Mouse (Mus musculus) E14TG2a.4 (cell line): ENCODE measurements around the gene Stra6.

Source experiments
- H3K27me3 ChIP-seq: 2 replicates; pipeline ENCODE4 v1.6.1; 2014; ENCODE audit warnings: low read length, control low read depth; ENCODE audit not compliant: insufficient read depth
- H3K36me3 ChIP-seq: 2 replicates; pipeline ENCODE4 v1.6.1; 2014; ENCODE audit warnings: low read length, control low read depth; ENCODE audit not compliant: insufficient read depth
- H3K4me1 ChIP-seq: replicated peaks from 2 replicates; pipeline ENCODE4 v1.6.1; 2014; ENCODE audit warnings: low read depth, low read length, control low read depth
- H3K4me3 ChIP-seq: replicated peaks from 2 replicates; pipeline ENCODE4 v1.5.1; 2014; ENCODE audit warnings: mild to moderate bottlenecking, low read length
- H3K9me3 ChIP-seq: 2 replicates; pipeline ENCODE4 v1.6.1; 2014; ENCODE audit warnings: low read length, control low read depth
- CTCF ChIP-seq: conservative IDR thresholded peaks from 2 replicates; pipeline ENCODE4 v1.5.1; 2014; ENCODE audit warnings: low read length
- NANOG ChIP-seq: IDR thresholded peaks from 2 replicates; pipeline ENCODE4 v1.6.1; 2014; ENCODE audit warnings: borderline replicate concordance, low read length, mixed read lengths
- POU5F1 ChIP-seq: IDR thresholded peaks from 2 replicates; pipeline ENCODE4 v1.6.1; 2014; ENCODE audit warnings: low read length, borderline replicate concordance

The Stra6 gene

DNA sequence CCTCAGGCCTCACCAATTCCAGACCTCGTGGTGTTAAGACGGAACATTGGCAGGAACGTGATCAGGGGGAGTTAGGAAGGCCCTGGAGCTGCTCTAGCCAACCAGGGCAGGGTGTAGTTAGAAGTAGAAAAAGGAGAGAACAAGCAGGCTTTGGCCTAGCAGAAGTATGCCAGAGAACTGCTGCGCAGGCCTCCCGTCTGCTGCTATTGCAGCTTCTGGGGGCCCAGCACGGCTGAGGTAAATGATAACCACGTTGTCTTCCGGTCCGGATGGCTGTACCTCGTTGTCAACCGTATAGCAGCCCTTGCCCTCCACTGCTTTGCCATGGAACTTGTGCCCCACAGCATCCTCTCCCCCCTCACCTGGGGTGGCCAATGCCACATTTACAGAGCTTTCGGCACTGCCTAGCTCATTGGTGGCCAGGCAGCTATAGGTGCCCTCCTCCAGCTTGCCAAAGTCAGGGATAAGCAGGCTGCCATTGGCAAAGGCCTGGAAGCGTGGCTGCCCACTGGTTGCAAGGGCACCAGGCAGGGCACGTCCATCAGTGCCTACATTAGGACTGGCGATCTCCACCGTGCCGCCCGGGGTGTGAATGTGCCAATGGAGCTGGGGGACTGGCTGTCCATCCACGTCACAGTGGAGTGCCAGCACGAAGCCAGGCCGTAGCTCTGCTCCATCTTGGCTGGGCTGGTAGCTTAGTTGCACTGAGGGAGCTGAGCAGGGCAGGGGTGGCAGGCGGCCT, 93.4 kb downstream of the Stra6 start:
- TF ChIP-seq NANOG: no peak
- TF ChIP-seq POU5F1: no peak
- TF ChIP-seq CTCF: no peak
- peaks cover 91% of the 10 kb centered on the region for H3K27me3 ChIP-seq
- H3K4me3 ChIP-seq: peak overlapping the region; percentile 50
- H3K36me3 ChIP-seq: no peaks in the 10 kb centered on the region
- peaks cover 20% of the 10 kb centered on the region for H3K4me1 ChIP-seq
- H3K9me3 ChIP-seq: no peaks in the 10 kb centered on the region

DNA sequence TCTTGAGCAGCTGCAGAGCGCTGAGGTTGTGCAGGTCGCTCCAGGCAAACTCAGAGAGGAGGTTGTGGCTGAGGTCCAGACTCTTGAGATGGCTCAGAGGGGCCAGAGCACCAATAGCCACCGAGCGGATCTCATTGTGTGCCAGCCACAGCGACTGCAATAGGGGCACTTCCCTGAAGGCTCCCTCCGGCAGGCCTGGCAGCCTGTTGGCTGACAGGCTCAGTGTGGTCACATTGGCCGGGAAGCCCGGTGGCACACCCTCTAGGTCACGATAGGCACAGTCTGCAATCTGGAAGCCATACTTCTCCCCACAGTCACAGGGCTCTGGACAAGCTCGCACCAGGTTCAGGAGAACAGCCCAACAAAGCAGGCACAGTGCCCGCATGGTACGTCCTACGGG, 94.2 kb downstream of the Stra6 start:
- TF ChIP-seq NANOG: no peak
- Histone ChIP-seq H3K36me3 (no peaks in the 10 kb centered on the region), H3K4me3 (peak overlapping the region; percentile 50), H3K27me3 (peaks cover 90% of the 10 kb centered on the region), H3K4me1 (peaks cover 19% of the 10 kb centered on the region), H3K9me3 (no peaks in the 10 kb centered on the region)

- peaks cover 19% of the 10 kb centered on the region for H3K4me1 ChIP-seq
- TF ChIP-seq NANOG (no peak), CTCF (no peak), POU5F1 (no peak)
Observed at GRCm38 (mm10) chr9:58158541-58159311, 95.1 kb downstream of the Stra6 start.

DNA sequence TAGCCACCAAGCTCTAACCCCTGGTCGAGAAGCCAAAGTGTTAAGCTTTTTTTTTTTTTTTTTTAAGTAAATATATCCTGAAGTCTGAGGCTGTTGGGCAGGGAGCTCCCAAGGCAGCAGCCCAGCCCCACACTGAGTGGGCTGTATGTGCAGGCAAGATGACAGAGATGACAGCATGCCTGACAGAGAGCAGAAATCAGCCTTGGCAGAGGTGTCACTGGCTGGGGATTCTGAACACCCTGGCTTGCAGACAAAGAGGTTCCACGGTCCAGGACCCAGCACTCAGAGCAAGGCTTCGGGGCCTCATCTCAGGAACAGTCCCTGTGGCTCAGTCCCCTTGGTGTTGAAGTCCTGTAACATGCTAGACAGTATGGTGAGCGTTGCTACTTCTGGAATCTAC, 96.3 kb downstream of the Stra6 start:
- Histone ChIP-seq H3K4me1 (peaks cover 22% of the 10 kb centered on the region), H3K9me3 (no peaks in the 10 kb centered on the region), H3K36me3 (no peaks in the 10 kb centered on the region), H3K27me3 (peaks cover 78% of the 10 kb centered on the region), H3K4me3 (no peak overlapping the region)
- no peak for TF ChIP-seq NANOG
- no peak for TF ChIP-seq CTCF
- no peak for TF ChIP-seq POU5F1

More at GRCm38 (mm10) chr9:58158541-58159311, 95.1 kb downstream of the Stra6 start:
- H3K9me3 ChIP-seq: no peaks in the 10 kb centered on the region
- no peaks in the 10 kb centered on the region for H3K36me3 ChIP-seq
- H3K27me3 ChIP-seq: peaks cover 88% of the 10 kb centered on the region
- no peak overlapping the region for H3K4me3 ChIP-seq

GRCm38 (mm10) chr9:58160315-58160714, 96.7 kb downstream of the Stra6 start:
- Histone ChIP-seq H3K4me3 (no peak overlapping the region), H3K36me3 (no peaks in the 10 kb centered on the region), H3K4me1 (peaks cover 22% of the 10 kb centered on the region), H3K27me3 (peaks cover 73% of the 10 kb centered on the region), H3K9me3 (no peaks in the 10 kb centered on the region)
- no peak for TF ChIP-seq NANOG
- no peak for TF ChIP-seq CTCF
- TF ChIP-seq POU5F1: no peak

GRCm38 (mm10) chr9:58162173-58162572, 98.6 kb downstream of the Stra6 start:
- no peak overlapping the region for H3K4me3 ChIP-seq
- H3K36me3 ChIP-seq: no peaks in the 10 kb centered on the region
- H3K27me3 ChIP-seq: peaks cover 58% of the 10 kb centered on the region
- no peak for TF ChIP-seq NANOG
- no peak for TF ChIP-seq CTCF
- no peak for TF ChIP-seq POU5F1
- H3K9me3 ChIP-seq: peaks cover 8% of the 10 kb centered on the region
- H3K4me1 ChIP-seq: peaks cover 19% of the 10 kb centered on the region

- peaks cover 10% of the 10 kb centered on the region for H3K4me1 ChIP-seq
- H3K4me3 ChIP-seq: no peak overlapping the region
- peaks cover 8% of the 10 kb centered on the region for H3K9me3 ChIP-seq
- H3K27me3 ChIP-seq: peaks cover 48% of the 10 kb centered on the region
- no peak for TF ChIP-seq CTCF
- H3K36me3 ChIP-seq: no peaks in the 10 kb centered on the region
Observed at GRCm38 (mm10) chr9:58163146-58163545, 99.6 kb downstream of the Stra6 start.

- peaks cover 10% of the 10 kb centered on the region for H3K4me1 ChIP-seq
- no peak for TF ChIP-seq POU5F1
- no peak for TF ChIP-seq CTCF
- no peak for TF ChIP-seq NANOG
- peaks cover 8% of the 10 kb centered on the region for H3K9me3 ChIP-seq
- H3K36me3 ChIP-seq: no peaks in the 10 kb centered on the region
- H3K4me3 ChIP-seq: no peak overlapping the region
- peaks cover 24% of the 10 kb centered on the region for H3K27me3 ChIP-seq
Observed at GRCm38 (mm10) chr9:58165779-58166178, 102.2 kb downstream of the Stra6 start.

DNA sequence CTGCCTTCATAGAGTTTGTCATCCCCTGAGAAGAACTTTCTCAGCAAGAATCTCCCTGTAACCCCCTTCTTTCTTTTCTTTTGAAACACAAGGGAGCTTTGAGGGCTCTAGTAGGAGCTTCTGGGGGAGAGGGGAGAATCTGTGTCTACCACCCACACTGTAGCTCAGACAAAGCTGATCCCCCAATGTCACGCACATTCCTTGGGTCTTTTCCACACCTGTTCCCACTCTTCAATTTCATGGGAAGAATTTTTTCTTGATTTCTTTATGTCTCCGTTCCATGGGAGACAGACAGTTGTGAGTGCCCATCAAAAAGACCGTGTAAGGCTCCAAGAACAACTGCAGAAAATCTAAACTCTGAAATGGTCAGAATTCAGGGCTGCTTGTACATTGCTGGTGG, 105.3 kb downstream of the Stra6 start:
- Histone ChIP-seq H3K4me1 (peaks cover 13% of the 10 kb centered on the region), H3K36me3 (no peaks in the 10 kb centered on the region), H3K4me3 (no peak overlapping the region), H3K27me3 (peaks cover 2% of the 10 kb centered on the region), H3K9me3 (peaks cover 8% of the 10 kb centered on the region)
- TF ChIP-seq NANOG (no peak), POU5F1 (no peak), CTCF (no peak)
